Mouse (Mus musculus): ENCODE data around the gene Mthfd1.

Gene Mthfd1

GRCm38 (mm10) chr12:76360868-76361267 is 105.8 kb downstream of the Mthfd1 start:
- DNase-seq, result no peak

- no peak for DNase-seq
Measured at GRCm38 (mm10) chr12:76361405-76362302, 106.6 kb downstream of the Mthfd1 start.

DNA sequence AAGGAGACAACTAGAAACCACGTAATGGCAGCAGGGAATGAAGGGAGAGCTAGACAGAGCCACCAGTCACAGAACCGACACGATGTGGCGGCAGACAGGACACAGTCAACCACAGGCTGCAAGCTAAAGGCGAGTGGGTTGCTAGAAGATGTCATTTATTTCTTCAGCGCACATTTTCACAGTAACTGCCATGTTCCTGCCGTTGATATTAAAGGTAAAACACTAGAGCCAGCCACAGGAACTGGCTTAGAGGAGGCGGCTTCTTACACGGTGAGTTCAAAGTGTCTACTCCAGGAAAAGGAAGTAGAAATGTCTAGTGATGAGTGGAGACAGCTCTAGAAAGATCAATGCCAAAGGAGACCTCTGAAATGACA is 107.2 kb downstream of the Mthfd1 start:
- no peak for DNase-seq

DNA sequence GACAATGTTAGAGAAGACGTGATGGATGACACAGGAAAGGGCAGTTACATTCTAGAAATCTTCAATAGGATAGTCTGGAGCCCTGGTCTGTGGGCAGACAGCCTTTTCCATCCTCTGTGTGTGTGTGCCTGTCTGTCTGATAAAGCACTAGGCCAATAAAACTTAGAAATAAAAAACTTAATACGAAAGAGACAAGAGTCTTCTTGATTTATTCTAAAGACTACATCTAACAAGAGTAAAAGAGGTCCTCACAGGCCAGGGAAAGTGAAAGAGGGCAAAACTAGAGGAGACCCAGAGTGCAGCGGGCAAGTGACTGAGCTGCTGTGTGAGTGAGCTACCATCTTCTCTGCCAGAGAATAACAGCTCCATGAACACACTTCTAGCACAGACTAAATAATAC is 111.2 kb downstream of the Mthfd1 start:
- no peak for DNase-seq

DNA sequence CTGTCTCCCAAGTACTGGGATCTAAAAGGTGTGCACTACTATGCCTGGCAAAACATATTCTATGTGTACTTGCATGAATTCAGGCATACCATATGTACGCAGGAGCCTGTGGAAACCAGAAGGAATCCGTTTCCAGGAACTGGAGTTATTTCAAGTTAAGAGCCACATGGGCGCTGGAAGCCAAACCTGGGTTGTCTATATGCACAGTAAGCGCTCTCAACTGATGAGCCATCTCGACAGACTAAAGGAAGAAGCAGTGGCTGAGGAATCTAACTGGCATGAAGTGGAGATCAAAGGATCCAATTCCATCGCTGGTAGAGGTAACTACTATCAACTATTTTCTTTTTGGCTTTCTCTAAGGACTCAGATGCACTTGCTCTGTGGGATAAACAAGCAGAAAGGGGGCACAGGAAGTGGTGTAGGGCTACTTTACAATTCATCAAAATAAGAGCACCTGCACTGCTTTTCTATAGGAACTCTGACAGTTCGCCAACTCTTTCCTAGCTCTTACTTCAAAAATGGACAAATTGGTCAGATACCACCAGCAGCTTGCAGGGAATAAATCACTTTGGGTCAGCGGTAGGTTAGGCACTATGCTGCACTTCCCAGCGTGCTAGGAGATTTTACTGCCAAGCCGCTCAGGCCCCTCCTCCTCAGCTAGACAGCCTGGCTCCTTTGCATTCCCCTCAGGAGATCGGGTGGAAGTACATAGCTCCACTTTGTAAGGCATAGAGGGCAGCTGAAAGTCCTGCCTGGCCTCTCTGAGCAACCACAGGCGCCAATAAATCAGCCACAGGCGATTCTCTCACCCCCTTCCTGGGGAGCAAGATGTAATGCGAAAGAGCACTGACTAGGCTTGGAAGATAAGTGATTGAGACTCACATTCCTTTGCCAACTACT is 112.2 kb downstream of the Mthfd1 start:
- peak in 1 of 2 experiments; percentile 16 for DNase-seq

DNA sequence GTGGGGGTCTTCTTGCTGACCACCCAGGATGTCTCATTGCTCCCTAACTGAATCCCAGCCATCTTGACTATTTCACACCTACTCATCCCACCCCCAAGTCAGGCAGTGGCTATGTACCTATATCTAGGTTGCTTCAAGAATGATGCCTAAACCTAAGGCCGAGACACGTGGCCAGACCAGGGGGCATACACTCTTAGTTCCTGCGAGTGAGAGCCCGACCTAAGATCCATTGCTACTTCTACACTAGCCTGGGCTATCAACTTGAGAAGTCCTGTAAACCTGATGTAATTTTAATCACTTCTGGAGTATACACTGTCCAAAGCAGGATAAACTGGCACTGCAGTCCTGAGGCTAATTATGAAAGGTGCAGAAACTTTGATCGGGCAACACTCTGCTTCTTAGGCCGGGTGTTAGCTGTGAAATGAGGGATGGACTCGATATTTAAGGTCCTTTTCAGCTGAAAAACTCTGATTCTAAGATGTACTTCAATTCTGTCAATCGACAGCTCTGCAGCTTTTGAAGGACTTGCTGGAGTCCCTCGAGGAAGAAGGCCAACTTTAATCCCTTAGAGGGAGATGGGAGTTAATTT is 113.2 kb downstream of the Mthfd1 start:
- DNase-seq, result no peak

GRCm38 (mm10) chr12:76368790-76369205 is 113.7 kb downstream of the Mthfd1 start:
- no peak for DNase-seq

All from lung, postnatal 4 days (tissue).